9 mouse cellular contexts compared by ENCODE assay signal in genomic region chr5:14253328-14253727, GRCm38 (mm10).
DNase-seq lines count a peak whose midpoint lies in the region; TF ChIP-seq lines count a peak whose summit lies in the region.
"Had no signal": no experiment of that assay in that cellular context is flagged by ENCODE, and none has a peak within 500 bp of the region (broad histone marks: within the 10 kb centered on the region; RNA-seq: fewer than 3 reads in every experiment).

No protein-coding gene starts in this region.

- H3K4me1 ChIP-seq in E14TG2a.4 (replicated peaks; ENCODE audit: low read depth, low read length): peaks cover 4% of the 10 kb centered on the region
- H3K4me1 ChIP-seq: embryonic facial prominence, embryonic 15.5 days had no signal

- peak; percentile 28 to 57 for DNase-seq in cerebellum, postnatal 10 days
- no peak for DNase-seq in cerebellum, adult 11-12 months
- peak; percentile 47 for DNase-seq in layer of hippocampus, adult 11-12 months (ENCODE audit: low spot score)
- no peak for DNase-seq in layer of hippocampus, adult 9-10 months (ENCODE audit: low spot score)
- peak; percentile 7 for DNase-seq in embryo, embryonic 9.5 days (ENCODE audit: extremely low spot score)
- DNase-seq in urinary bladder, postnatal 4 days (ENCODE audit: low spot score in 2 of 2): no peak
- DNase-seq in ovary, postnatal 14 days (ENCODE audit: low spot score): no peak

- H3K4me3 ChIP-seq in E14TG2a.4 (replicated peaks; ENCODE audit: low read length): no peak overlapping the region
- H3K4me3 ChIP-seq: embryonic facial prominence, embryonic 15.5 days had no signal

- H3K9me3 ChIP-seq in E14TG2a.4 (ENCODE audit: low read length): no peaks in the 10 kb centered on the region
- H3K9me3 ChIP-seq: embryonic facial prominence, embryonic 15.5 days had no signal

- H3K36me3 ChIP-seq in E14TG2a.4 (ENCODE audit: insufficient read depth, low read length): no peaks in the 10 kb centered on the region
- H3K36me3 ChIP-seq: embryonic facial prominence, embryonic 15.5 days had no signal

- no peaks in the 10 kb centered on the region for H3K27me3 ChIP-seq in E14TG2a.4 (ENCODE audit: insufficient read depth, low read length)
- H3K27me3 ChIP-seq: embryonic facial prominence, embryonic 15.5 days had no signal

- peak; percentile 94 for TF ChIP-seq CTCF in E14TG2a.4 (conservative IDR thresholded peaks at IDR 0.05; ENCODE audit: low read length)

Comparison
In these comparisons a context has a peak if more than half of its experiments do, and no peak if none do; other contexts are left out.
1. DNase-seq: peak in cerebellum, postnatal 10 days (2 of 2), layer of hippocampus, adult 11-12 months (single experiment) and embryo, embryonic 9.5 days (single experiment); none in cerebellum, adult 11-12 months (single experiment), layer of hippocampus, adult 9-10 months (single experiment), urinary bladder, postnatal 4 days (0 of 2) and ovary, postnatal 14 days (single experiment).